Mouse (Mus musculus) intestine, embryonic 14.5 days (tissue): ENCODE measurements around the gene Slc16a12. TPM values are rescaled to one million over a fixed set of nuclear protein-coding genes. Genes with fewer than 3 reads are reported as not detected.

Experiments used
- ATAC-seq: fragments of 200-750 bp; cut with Nextera tagmentation; replicated peaks from 2 replicates; pipeline ENCODE4 v1.8.0; 2017; ENCODE audit warnings: low read depth, moderate number of reproducible peaks, moderate TSS enrichment, moderate library complexity; ENCODE audit not compliant: low FRiP score, low TSS enrichment
- DNase-seq: peaks from one replicate; pipeline ENCODE4 v3.0.0-alpha.2; 2018; ENCODE audit warnings: low spot score
- H3K27ac ChIP-seq: fragments of 300-500 bp; sonication (generic); 2 replicates; pipeline ENCODE4 v1.5.1; 2014; ENCODE audit warnings: low read depth, mild to moderate bottlenecking, control low read depth
- H3K27me3 ChIP-seq: fragments of 300-500 bp; sonication (generic); replicated peaks from 2 replicates; pipeline ENCODE4 v1.6.1; 2014; ENCODE audit warnings: low read length, control low read depth; ENCODE audit not compliant: control insufficient read depth, insufficient read depth
- H3K36me3 ChIP-seq: fragments of 300-500 bp; sonication (generic); 2 replicates; pipeline ENCODE4 v1.6.1; 2014; ENCODE audit warnings: low read length, control low read depth; ENCODE audit not compliant: control insufficient read depth, insufficient read depth
- H3K4me1 ChIP-seq: fragments of 300-500 bp; sonication (generic); replicated peaks from 2 replicates; pipeline ENCODE4 v1.6.1; 2014; ENCODE audit warnings: low read length, control low read depth, mixed read lengths; ENCODE audit not compliant: control insufficient read depth, insufficient read depth
- H3K4me2 ChIP-seq: fragments of 300-500 bp; sonication (generic); 2 replicates; pipeline ENCODE4 v1.6.1; 2014; ENCODE audit warnings: low read length
- H3K4me3 ChIP-seq: fragments of 300-500 bp; sonication (generic); 2 replicates; pipeline ENCODE4 v1.5.1; 2014; ENCODE audit warnings: low read depth, low read length, control low read depth, mixed read lengths
- H3K9ac ChIP-seq: fragments of 300-500 bp; sonication (generic); 2 replicates; pipeline ENCODE4 v1.6.1; 2014; ENCODE audit warnings: mild to moderate bottlenecking, low read length
- H3K9me3 ChIP-seq: fragments of 300-500 bp; sonication (generic); 2 replicates; pipeline ENCODE4 v1.6.1; 2016; ENCODE audit warnings: low read length, control low read depth; ENCODE audit not compliant: control insufficient read depth
- WGBS: fragments of 180-500 bp; shearing (Covaris S2); extraction: QIAGEN DNeasy Blood & Tissue Kit; methylation state at CpG from one replicate; pipeline ENCODE4 v1.1.7; 2014; 5-methylcytosine and 5-hydroxymethylcytosine counted together
- polyA plus RNA-seq: library from polyadenylated mRNA; unstranded; fragments of >200 nt; fragmentation: Nextera tagmentation; extraction: Ambion mirVana; gene quantifications from 2 replicates; pipeline ENCODE4 v1.2.1, GENCODE M21; 2014

The Slc16a12 gene
- polyA plus RNA-seq, 1 experiment from 2014 or later = 5.1 TPM

- Histone ChIP-seq H3K9me3 (no peaks in the 10 kb centered on the region), H3K27me3 (peaks cover 14% of the 10 kb centered on the region), H3K9ac (no peak overlapping the region), H3K4me1 (no peaks in the 10 kb centered on the region; the same call in 1 of the 2 replicates), H3K36me3 (no peaks in the 10 kb centered on the region), H3K4me3 (no peak overlapping the region), H3K4me2 (no peak overlapping the region), H3K27ac (no peak overlapping the region)
- 77% methylated on average over 8 of the region's 8 CpGs for WGBS
- DNase-seq (peak; percentile 48), ATAC-seq (no peak)
Measured at GRCm38 (mm10) chr19:34745012-34745411, 2.1 kb downstream of the Slc16a12 start.

GRCm38 (mm10) chr19:34737916-34738315, 9.2 kb downstream of the Slc16a12 start:
- Histone ChIP-seq H3K27me3 (no peaks in the 10 kb centered on the region), H3K4me3 (no peak overlapping the region), H3K9ac (no peak overlapping the region), H3K36me3 (no peaks in the 10 kb centered on the region), H3K4me2 (no peak overlapping the region), H3K4me1 (no peaks in the 10 kb centered on the region), H3K27ac (no peak overlapping the region), H3K9me3 (no peaks in the 10 kb centered on the region)
- ATAC-seq (no peak), DNase-seq (no peak)
- WGBS = 79% methylated on average over 3 of the region's 3 CpGs

GRCm38 (mm10) chr19:34735900-34736299, 11.2 kb downstream of the Slc16a12 start:
- no peaks in the 10 kb centered on the region for H3K9me3 ChIP-seq
- no peak overlapping the region for H3K9ac ChIP-seq
- no peak overlapping the region for H3K4me2 ChIP-seq
- H3K4me1 ChIP-seq = no peaks in the 10 kb centered on the region
- ATAC-seq (no peak), DNase-seq (no peak)
- H3K27ac ChIP-seq = no peak overlapping the region
- H3K27me3 ChIP-seq = no peaks in the 10 kb centered on the region
- 91% methylated on average over 4 of the region's 4 CpGs for WGBS
- H3K36me3 ChIP-seq = no peaks in the 10 kb centered on the region
- no peak overlapping the region for H3K4me3 ChIP-seq

- H3K9ac ChIP-seq = no peak overlapping the region
- no peak overlapping the region for H3K4me2 ChIP-seq
- WGBS = 34% methylated on average over 3 of the region's 3 CpGs
- no peak overlapping the region for H3K4me3 ChIP-seq
- H3K9me3 ChIP-seq = no peaks in the 10 kb centered on the region
- ATAC-seq (no peak), DNase-seq (no peak)
- H3K27ac ChIP-seq = no peak overlapping the region
- no peaks in the 10 kb centered on the region for H3K4me1 ChIP-seq
- H3K36me3 ChIP-seq = no peaks in the 10 kb centered on the region
- H3K27me3 ChIP-seq = no peaks in the 10 kb centered on the region
Measured at GRCm38 (mm10) chr19:34733020-34733419, 14.1 kb downstream of the Slc16a12 start.

GRCm38 (mm10) chr19:34731356-34731755, 15.7 kb downstream of the Slc16a12 start:
- H3K4me1 ChIP-seq = no peaks in the 10 kb centered on the region
- no peak overlapping the region for H3K9ac ChIP-seq
- ATAC-seq = no peak
- H3K27me3 ChIP-seq = no peaks in the 10 kb centered on the region
- WGBS = 82% methylated on average over 5 of the region's 5 CpGs
- no peaks in the 10 kb centered on the region for H3K36me3 ChIP-seq
- no peak overlapping the region for H3K4me3 ChIP-seq
- H3K27ac ChIP-seq = no peak overlapping the region
- no peak for DNase-seq
- no peaks in the 10 kb centered on the region for H3K9me3 ChIP-seq
- H3K4me2 ChIP-seq = no peak overlapping the region

- H3K4me2 ChIP-seq = no peak overlapping the region
- no peak overlapping the region for H3K9ac ChIP-seq
- no peak overlapping the region for H3K27ac ChIP-seq
- ATAC-seq (no peak), DNase-seq (no peak)
- H3K4me3 ChIP-seq = no peak overlapping the region
- H3K4me1 ChIP-seq = no peaks in the 10 kb centered on the region
- H3K36me3 ChIP-seq = no peaks in the 10 kb centered on the region
- H3K27me3 ChIP-seq = no peaks in the 10 kb centered on the region
- WGBS = 89% methylated on average over 4 of the region's 4 CpGs
- no peaks in the 10 kb centered on the region for H3K9me3 ChIP-seq
Measured at GRCm38 (mm10) chr19:34730584-34730983, 16.5 kb downstream of the Slc16a12 start.

GRCm38 (mm10) chr19:34729505-34729904, 17.6 kb downstream of the Slc16a12 start:
- no peak overlapping the region for H3K9ac ChIP-seq
- H3K4me2 ChIP-seq = no peak overlapping the region
- no peaks in the 10 kb centered on the region for H3K36me3 ChIP-seq
- no peaks in the 10 kb centered on the region for H3K27me3 ChIP-seq
- WGBS = 77% methylated on average over 3 of the region's 3 CpGs
- H3K9me3 ChIP-seq = no peaks in the 10 kb centered on the region
- no peak for ATAC-seq
- H3K4me1 ChIP-seq = no peaks in the 10 kb centered on the region
- no peak for DNase-seq
- no peak overlapping the region for H3K4me3 ChIP-seq
- H3K27ac ChIP-seq = no peak overlapping the region

- Histone ChIP-seq H3K4me3 (no peak overlapping the region), H3K27me3 (no peaks in the 10 kb centered on the region), H3K4me1 (no peaks in the 10 kb centered on the region), H3K4me2 (no peak overlapping the region), H3K36me3 (no peaks in the 10 kb centered on the region), H3K9me3 (no peaks in the 10 kb centered on the region), H3K9ac (no peak overlapping the region), H3K27ac (no peak overlapping the region)
- DNase-seq (no peak), ATAC-seq (no peak)
- 67% methylated on average over 1 of the region's 1 CpGs for WGBS
Measured at GRCm38 (mm10) chr19:34726254-34726962, 20.7 kb downstream of the Slc16a12 start.

GRCm38 (mm10) chr19:34725418-34725817, 21.7 kb downstream of the Slc16a12 start:
- no peak overlapping the region for H3K27ac ChIP-seq

More at GRCm38 (mm10) chr19:34725418-34725817, 21.7 kb downstream of the Slc16a12 start:
- WGBS = 79% methylated on average over 5 of the region's 5 CpGs
- no peaks in the 10 kb centered on the region for H3K36me3 ChIP-seq
- H3K27me3 ChIP-seq = no peaks in the 10 kb centered on the region
- no peaks in the 10 kb centered on the region for H3K4me1 ChIP-seq
- H3K4me2 ChIP-seq = no peak overlapping the region
- no peak overlapping the region for H3K9ac ChIP-seq
- DNase-seq (no peak), ATAC-seq (no peak)
- no peak overlapping the region for H3K4me3 ChIP-seq
- H3K9me3 ChIP-seq = no peaks in the 10 kb centered on the region
